10 mouse cellular contexts compared by ENCODE assay signal in genomic region chr13:113865806-113866205, GRCm38 (mm10).
DNase-seq lines count a peak whose midpoint lies in the region; ATAC-seq and TF ChIP-seq lines count a peak whose summit lies in the region.
"Had no signal": no experiment of that assay in that cellular context is flagged by ENCODE, and none has a peak within 500 bp of the region (broad histone marks: within the 10 kb centered on the region; RNA-seq: fewer than 3 reads in every experiment).

No protein-coding gene starts in this region.

- no peaks in the 10 kb centered on the region for H3K36me3 ChIP-seq in hindbrain, embryonic 14.5 days (replicated peaks; ENCODE audit: control insufficient read depth, insufficient read depth)
- no peaks in the 10 kb centered on the region for H3K36me3 ChIP-seq in hindbrain, embryonic 13.5 days
- no peaks in the 10 kb centered on the region for H3K36me3 ChIP-seq in ES-Bruce4 (ENCODE audit: control insufficient read depth, insufficient read depth, low read length, poor library complexity, severe bottlenecking)
- H3K36me3 ChIP-seq: embryonic facial prominence, embryonic 15.5 days; neural tube, embryonic 13.5 days had no signal

- no peak for ATAC-seq in hindbrain, embryonic 14.5 days (ENCODE audit: low FRiP score)
- ATAC-seq in hindbrain, embryonic 13.5 days (ENCODE audit: low FRiP score): no peak
- peak; percentile 59 for ATAC-seq in megakaryocyte, adult 5-6 weeks (ENCODE audit: poor library complexity, severe bottlenecking)

- no peak overlapping the region for H3K4me3 ChIP-seq in hindbrain, embryonic 14.5 days (replicated peaks; ENCODE audit: low read length)
- no peak overlapping the region for H3K4me3 ChIP-seq in hindbrain, embryonic 13.5 days
- H3K4me3 ChIP-seq in ES-Bruce4 (ENCODE audit: low read depth, low read length): no peak overlapping the region
- H3K4me3 ChIP-seq: embryonic facial prominence, embryonic 15.5 days; neural tube, embryonic 13.5 days had no signal

- no peak overlapping the region for H3K27ac ChIP-seq in hindbrain, embryonic 14.5 days
- no peak overlapping the region for H3K27ac ChIP-seq in hindbrain, embryonic 13.5 days
- H3K27ac ChIP-seq in ES-Bruce4 (ENCODE audit: insufficient read depth, low read length): peak overlapping the region; percentile 81; the same call in 1 of the 2 replicates
- H3K27ac ChIP-seq: embryonic facial prominence, embryonic 15.5 days; neural tube, embryonic 13.5 days had no signal

- 38% methylated on average over 7 of the region's 7 CpGs for WGBS in hindbrain, embryonic 14.5 days
- 37% methylated on average over 7 of the region's 7 CpGs for WGBS in hindbrain, embryonic 13.5 days

- DNase-seq in hindbrain, embryonic 14.5 days (ENCODE audit: low spot score): peak; percentile 80
- DNase-seq in cerebellum, adult 8-10 months: peak; percentile 25
- peak; percentile 27 to 56 for DNase-seq in gastrocnemius, postnatal 36 days
- DNase-seq in layer of hippocampus, postnatal 36 days: peak; percentile 29 to 42
- peak; percentile 80 for DNase-seq in testis, postnatal 10 days (ENCODE audit: low spot score)

- no peak overlapping the region for H3K4me2 ChIP-seq in hindbrain, embryonic 14.5 days (replicated peaks)
- no peak overlapping the region for H3K4me2 ChIP-seq in hindbrain, embryonic 13.5 days
- H3K4me2 ChIP-seq: embryonic facial prominence, embryonic 15.5 days; neural tube, embryonic 13.5 days had no signal

- H3K4me1 ChIP-seq in hindbrain, embryonic 14.5 days (replicated peaks; ENCODE audit: control insufficient read depth, insufficient read depth, low read length): no peaks in the 10 kb centered on the region
- 0 out of 2 replicates have a peak, but pooled peaks cover 3% of the 10 kb centered on the region for H3K4me1 ChIP-seq in hindbrain, embryonic 13.5 days (replicated peaks)
- H3K4me1 ChIP-seq in ES-Bruce4 (ENCODE audit: control insufficient read depth, insufficient read depth, low read length): peaks cover 3% of the 10 kb centered on the region

- TF ChIP-seq CTCF in ES-Bruce4 (IDR thresholded peaks at IDR 0.05; ENCODE audit: low read depth, low read length): peak; percentile 92

- TF ChIP-seq POLR2A in ES-Bruce4 (IDR thresholded peaks at IDR 0.05; ENCODE audit: insufficient read depth, low read length): no peak

- no peaks in the 10 kb centered on the region for H3K27me3 ChIP-seq in hindbrain, embryonic 14.5 days (ENCODE audit: control insufficient read depth, insufficient read depth, low read length)
- H3K27me3 ChIP-seq in hindbrain, embryonic 13.5 days: no peaks in the 10 kb centered on the region
- no peaks in the 10 kb centered on the region for H3K27me3 ChIP-seq in ES-Bruce4 (ENCODE audit: control insufficient read depth, insufficient read depth, low read length, poor library complexity, severe bottlenecking)
- H3K27me3 ChIP-seq: embryonic facial prominence, embryonic 15.5 days; neural tube, embryonic 13.5 days had no signal

- intact Hi-C loops in gastrocnemius, postnatal 36 days (cut with DNase I): loop anchor here (2.0 kb wide), 1 partner anchor 173 kb away; no protein-coding TSS in a partner anchor

- no peak for TF ChIP-seq EP300 in ES-Bruce4 (IDR thresholded peaks at IDR 0.05; ENCODE audit: insufficient read depth, low read depth, low read length)

- no peak overlapping the region for H3K9ac ChIP-seq in hindbrain, embryonic 14.5 days
- H3K9ac ChIP-seq in hindbrain, embryonic 13.5 days: no peak overlapping the region
- no peak overlapping the region for H3K9ac ChIP-seq in ES-Bruce4 (ENCODE audit: low read depth, poor library complexity, severe bottlenecking)
- H3K9ac ChIP-seq: embryonic facial prominence, embryonic 15.5 days; neural tube, embryonic 13.5 days had no signal

- no peaks in the 10 kb centered on the region for H3K9me3 ChIP-seq in hindbrain, embryonic 14.5 days (ENCODE audit: control insufficient read depth, low read length)
- no peaks in the 10 kb centered on the region for H3K9me3 ChIP-seq in hindbrain, embryonic 13.5 days
- H3K9me3 ChIP-seq in ES-Bruce4 (replicated peaks; ENCODE audit: control insufficient read depth, insufficient read depth, low read length, poor library complexity, severe bottlenecking): no peaks in the 10 kb centered on the region
- H3K9me3 ChIP-seq: embryonic facial prominence, embryonic 15.5 days; neural tube, embryonic 13.5 days had no signal

Comparison
In these comparisons a context has a peak if more than half of its experiments do, and no peak if none do; other contexts are left out.
1. DNase-seq: peak in every context shown above with its lines; median percentile 80 in hindbrain, embryonic 14.5 days; 80 in testis, postnatal 10 days; 42 in gastrocnemius, postnatal 36 days; 36 in layer of hippocampus, postnatal 36 days; 25 in cerebellum, adult 8-10 months.